Mouse (Mus musculus): ENCODE results near the gene Stk19.

Stk19 gene

DNA sequence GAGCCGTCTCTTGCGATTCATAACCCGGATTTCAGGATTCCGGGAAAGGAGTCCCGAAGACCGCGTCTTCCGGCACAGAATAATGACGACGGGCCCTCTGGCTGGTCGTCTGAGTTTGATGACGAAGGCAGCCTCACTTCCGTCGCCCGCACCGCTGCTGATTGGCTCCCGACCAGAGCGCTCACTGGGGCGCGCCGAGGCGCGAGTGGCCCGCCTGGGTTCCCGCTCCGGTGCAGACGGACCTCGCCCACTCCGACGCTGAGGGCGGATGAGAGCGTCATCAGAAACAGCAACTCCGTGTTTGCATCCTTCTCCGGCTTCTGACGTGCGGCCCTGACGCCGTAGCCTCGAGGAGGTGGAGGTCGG, at the start of gene Stk19, which contains the start of gene Dxo:
TSS of gene Stk19 (minus strand) at position 90 of the 366 bp plus-strand sequence.
TSS of gene Dxo (plus strand) at position 164 of the 366 bp plus-strand sequence.
- ATAC-seq (ENCODE audit: low TSS enrichment): peak; percentile 91

DNA sequence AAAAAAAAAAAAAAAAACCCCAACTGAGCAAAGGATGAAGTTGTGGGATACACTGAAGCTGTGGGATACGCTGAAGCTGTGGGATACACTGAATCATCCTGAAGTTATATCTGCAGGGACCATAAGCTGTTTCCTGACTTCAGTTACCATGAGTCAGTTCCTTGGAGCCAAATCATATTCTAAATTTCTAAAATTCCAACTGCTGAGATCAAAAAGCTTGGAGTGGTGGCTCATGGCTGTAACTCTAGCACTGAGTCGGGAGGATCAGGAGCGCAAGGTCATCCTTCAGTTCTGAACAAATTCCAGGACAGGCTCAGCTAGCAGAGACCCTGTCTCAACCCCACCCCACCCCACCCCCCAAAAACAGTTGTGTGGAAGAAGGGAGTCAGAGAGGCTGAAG, 48.9 kb upstream of the Stk19 start:
- no peak for ATAC-seq (ENCODE audit: low TSS enrichment)

DNA sequence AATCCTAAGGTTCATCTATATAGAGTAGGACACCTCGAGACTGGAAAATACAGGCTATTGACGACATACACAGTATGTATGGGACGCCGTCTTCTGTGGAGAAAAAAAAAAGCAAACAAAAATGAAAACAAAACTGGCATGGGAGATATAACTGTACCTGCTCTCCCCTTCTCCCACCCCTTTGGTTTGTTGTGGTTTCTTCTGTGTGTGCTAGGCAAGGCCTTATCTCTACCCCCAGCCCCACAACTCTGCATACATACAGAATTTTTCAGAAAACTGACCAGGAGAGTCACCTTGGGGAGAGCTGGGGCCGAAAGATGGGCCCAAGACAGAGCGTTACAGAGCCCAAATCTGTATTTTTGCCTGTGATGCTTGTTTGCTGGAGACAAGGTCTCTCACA, 48.0 kb upstream of the Stk19 start:
- ATAC-seq (ENCODE audit: low TSS enrichment): no peak

DNA sequence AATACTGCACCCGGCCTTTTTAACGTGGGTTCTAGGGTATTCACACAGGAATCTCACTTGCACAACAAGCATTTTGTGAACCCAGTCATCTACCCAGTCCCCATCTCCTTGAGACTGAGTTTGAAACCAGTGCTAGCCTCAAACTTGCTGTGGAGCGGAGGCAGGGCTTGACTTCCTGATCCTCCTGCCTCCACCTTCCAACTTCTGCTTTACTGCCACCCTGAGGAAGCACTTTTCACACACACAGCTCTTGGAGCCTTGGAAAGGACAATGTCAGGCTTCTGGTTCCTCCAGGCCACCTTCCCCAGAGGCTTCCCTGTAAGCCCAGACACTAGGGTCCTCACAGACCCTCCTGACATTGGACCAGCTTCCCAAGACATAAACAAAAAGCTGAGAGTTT, 46.6 kb upstream of the Stk19 start:
- ATAC-seq (ENCODE audit: low TSS enrichment): no peak

DNA sequence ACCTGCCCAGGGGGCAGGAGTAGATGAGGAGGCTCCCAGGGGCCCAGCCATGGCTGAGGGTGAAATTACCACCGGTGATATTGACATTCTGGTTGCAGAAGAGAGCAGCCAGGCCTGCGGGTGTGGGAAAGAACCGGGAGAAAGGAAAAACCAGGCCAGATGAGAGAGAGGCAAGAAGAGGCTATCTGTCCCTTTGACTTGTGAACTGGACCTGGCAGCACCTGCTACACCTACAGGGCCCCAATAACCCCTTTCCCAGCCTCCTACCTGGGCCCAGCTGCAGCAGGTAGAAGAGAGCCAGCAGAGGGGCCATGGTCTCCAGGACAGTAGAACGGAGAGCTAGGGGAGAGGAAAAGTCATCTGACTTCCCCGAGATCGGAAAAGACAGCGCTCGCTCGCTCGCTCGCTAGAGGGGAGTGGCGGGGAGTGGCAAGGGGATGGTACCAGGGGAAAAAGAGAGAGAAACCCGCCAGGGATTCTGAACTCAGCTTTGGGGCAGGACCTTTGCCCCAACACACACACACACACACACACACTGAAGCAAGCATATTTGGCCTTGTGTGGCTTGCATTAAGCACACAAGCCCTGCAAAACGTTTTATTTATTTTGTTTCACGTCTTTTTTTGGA, 45.1 kb upstream of the Stk19 start, which contains the start of gene Gm20547:
TSS of gene Gm20547 (minus strand) at position 360 of the 628 bp plus-strand sequence.
- no peak for ATAC-seq (ENCODE audit: low TSS enrichment)

DNA sequence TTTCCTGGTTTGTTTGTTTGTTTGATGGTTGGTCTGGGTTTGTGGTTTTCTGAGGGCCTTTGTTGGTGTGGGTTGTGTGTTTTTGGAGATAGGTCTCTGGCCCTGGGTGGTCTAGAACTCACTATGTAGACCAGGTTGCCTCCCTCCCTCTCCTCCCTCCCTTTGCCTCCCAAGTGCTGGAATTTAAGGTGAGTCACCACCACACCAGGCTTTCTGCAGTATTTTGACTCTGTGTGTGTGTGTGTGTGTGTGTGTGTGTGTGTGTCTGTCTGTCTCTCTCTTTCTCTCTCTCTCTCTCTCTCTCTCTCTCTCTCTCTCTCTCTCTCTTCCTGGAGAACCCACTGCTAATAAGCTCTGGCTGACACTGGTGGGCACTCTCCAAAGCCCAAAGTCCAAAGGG, 44.4 kb upstream of the Stk19 start:
- ATAC-seq (ENCODE audit: low TSS enrichment): no peak

DNA sequence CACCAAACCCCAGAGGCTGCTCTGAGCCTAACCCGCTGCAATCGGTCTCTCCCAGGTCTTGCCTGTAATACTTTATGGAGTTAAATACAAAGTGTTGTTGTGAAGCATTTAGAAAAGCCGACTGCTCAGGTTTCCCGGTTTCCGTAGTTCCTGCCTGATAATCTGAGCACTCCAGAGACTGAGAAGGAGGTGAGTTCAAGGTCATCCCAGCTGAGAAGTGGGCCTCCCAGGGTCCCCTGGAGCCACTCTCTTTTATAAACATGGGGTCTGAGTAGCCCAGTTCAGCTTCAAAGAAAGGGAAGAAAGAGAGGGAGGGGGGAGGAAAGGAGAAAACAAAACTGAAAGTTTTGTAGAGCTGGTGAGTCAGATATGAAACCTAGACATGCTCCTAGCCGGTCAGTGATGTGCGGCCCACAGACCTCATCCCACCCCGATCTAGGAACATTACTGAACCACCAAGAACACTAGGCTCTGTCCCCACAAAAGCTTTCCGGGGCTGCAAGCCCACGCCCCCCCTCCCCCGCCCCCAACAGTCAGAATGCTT, 42.7 kb upstream of the Stk19 start, which contains the start of gene Zbtb12:
TSS of gene Zbtb12 (plus strand) at position 148 of the 544 bp plus-strand sequence.
- no peak for ATAC-seq (ENCODE audit: low TSS enrichment)

DNA sequence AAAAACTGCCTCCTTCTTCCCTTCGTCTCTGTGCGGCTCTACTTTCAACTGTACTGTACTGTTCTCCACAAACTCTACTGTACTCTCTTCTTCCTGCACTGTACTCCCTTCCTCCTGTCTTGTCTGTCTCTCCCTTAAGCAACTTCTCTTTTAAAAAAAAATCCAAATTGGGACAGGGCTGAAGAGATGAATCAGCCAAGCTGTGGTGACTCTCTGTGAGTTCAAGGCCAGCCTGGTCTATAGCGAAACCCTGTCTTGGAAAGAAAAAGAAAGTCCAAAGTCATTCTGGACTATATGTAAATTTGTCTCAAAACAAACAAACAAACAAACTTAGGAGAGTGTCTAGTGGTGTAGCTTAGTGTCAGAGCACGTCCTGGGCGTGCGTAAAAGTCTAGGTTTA, 37.6 kb upstream of the Stk19 start:
- ATAC-seq (ENCODE audit: low TSS enrichment): no peak

DNA sequence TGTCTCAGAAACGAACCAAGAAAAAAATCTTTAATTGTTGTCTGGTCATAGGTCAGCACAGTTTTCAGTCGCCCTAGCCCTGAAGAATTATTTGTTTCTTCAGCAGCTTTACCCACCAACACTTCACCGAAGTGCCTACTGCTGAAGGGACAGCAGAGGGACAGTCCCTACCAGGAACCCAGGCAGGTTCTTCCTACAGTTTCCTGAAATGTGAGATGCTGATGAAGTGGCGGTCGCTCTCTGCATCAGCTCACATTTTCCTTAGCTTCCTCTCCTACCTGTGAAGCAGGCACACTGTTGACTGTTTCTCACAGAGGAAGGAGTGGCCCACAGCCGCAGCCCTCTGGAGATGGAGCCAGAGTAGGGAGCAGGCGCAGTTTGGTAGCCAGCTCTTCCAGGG, 29.2 kb upstream of the Stk19 start:
- no peak for ATAC-seq (ENCODE audit: low TSS enrichment)

DNA sequence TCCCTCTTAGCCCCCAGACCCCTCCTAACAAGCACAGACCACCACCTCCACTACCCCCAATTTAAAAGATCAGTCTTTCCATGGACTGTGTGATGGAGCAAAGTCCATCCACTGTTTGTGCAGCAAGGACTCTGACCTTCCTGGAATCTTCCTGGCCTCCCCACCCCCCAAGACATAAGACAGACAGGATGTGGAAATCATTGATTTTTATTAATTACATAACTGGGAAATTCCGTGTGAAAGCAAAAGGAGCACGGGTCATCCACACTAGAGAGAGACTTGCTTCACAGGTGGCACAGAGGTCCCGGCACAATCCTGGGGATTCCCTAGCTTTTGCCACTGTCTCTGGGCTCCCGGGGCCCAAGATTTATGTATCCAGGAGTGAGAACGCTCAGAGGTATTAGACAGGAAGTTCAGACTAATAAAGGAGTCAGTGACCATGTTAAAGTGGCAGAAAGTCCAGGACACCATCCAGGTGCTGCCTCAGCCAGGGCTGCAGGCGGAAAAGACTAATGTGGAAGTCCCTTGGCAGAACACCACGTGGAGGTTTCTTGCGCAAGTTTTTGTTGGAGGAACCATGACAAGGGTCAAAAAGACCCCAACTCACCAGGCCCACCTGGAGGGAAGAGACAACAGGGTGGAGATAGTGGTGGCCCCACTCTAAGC, 25.8 kb upstream of the Stk19 start, which contains the start of gene Cfb:
TSS of gene Cfb (minus strand) at position 103 of the 666 bp plus-strand sequence.
- ATAC-seq (ENCODE audit: low TSS enrichment): no peak

DNA sequence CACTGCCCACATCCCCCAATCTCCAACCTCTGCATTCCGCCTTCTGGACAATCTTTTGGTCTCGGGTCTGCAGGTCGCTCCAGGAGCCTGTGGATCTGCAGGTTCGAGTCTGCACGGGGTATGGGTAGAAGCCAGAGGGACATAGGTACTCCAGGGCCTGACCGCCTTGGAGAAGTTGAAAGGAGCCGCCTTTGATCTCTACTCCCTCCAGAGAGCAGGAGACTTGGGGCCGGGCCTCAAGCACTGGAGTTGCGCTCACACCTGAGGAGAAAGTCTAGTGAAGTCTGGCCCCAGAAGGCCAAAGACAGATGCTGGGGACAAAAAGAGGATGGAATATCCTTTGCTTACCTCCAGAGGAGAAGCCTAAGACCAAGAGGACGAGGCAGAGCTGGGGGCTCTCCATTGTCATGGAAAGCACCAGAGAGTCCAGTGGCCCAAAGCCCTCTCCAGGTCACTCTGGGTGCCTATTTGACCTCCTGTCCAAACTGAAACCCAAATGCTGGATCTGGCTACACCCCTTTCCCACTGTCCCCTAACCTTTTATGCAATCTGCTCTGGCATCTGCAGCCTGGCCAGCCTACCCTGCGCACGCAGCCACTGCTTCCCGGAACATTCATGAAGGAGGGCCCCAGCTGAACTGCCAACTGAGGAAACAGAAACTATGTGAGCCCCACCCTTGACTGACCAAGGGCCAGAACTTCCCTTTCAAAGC, 25.1 kb upstream of the Stk19 start:
- ATAC-seq (ENCODE audit: low TSS enrichment): no peak

DNA sequence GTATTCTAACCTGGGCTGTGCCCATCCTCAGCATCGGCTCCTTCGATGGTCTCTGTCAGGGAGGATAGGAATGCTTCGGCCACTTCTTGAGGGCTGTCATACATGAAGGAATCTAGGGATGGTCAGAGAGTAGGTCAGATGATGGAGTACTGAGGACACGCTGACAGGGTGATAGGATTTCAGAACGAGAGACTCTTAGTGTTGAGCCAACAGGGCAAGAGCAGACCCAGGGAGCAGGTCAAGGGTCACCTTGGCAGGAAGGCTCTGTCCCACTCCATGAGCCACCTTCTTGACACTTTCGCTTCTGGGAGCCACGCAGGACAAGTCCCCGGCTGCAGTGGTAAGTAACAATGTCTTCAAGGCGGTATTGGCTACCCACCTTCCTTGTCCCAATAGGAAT, 23.8 kb upstream of the Stk19 start:
- no peak for ATAC-seq (ENCODE audit: low TSS enrichment)

DNA sequence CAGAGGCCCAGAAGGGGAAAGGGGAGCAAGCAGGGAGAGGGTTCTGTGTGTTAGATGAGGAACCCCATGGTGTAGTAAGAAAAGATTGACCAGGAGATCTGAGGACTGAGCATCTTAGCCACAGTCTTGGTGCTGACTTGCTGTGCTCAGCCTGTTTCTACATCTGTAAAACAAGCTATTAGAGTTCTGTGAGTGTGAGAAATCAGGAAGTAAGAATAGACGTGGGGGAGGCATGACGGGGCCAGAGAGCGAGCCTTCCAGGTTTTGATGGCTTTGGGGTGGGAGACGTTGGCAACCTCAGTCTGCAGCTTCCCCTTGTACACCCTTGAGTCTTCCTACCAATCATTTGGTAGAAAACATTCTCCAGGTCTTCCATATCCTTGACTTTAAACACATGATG, 21.9 kb upstream of the Stk19 start:
- no peak for ATAC-seq (ENCODE audit: low TSS enrichment)

DNA sequence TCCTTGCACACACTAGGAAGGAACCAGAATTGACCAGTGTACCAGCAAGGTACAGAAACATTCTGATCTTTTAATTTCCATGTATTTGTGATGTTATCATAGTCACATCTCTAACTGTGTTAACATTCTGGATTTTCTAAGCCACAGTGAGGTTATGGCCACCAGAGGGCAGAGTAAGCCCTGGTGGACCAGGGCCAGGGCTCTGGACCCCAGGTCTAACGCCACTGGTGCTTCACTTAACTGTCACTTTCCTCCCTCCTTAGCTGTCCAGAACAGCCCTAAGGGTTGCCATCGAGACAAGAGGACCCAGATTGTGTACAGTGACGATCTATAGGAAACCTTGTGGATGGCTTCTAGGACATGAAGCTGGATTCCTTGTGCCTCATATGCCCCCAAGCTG, 19.1 kb upstream of the Stk19 start:
- no peak for ATAC-seq (ENCODE audit: low TSS enrichment)

DNA sequence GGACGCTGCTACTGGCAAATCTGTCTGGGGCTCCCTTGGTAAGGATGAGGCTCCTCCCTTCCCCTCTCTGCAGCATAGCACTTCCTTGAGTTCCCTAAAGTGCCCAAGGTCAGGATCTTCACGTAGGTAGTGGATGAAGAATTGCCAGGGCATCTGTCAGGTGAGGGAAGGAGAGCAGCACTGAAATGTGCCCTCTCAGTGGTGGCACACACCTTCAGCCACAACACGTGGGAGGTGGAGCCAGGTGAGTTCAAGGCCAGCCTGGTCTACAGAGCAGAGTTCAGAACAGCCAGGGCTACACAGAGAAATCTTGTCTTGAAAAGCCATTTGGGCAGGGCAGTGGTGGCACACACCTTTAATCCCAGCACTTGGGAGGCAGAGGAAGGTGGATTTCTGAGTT, 18.0 kb upstream of the Stk19 start:
- ATAC-seq (ENCODE audit: low TSS enrichment): no peak

DNA sequence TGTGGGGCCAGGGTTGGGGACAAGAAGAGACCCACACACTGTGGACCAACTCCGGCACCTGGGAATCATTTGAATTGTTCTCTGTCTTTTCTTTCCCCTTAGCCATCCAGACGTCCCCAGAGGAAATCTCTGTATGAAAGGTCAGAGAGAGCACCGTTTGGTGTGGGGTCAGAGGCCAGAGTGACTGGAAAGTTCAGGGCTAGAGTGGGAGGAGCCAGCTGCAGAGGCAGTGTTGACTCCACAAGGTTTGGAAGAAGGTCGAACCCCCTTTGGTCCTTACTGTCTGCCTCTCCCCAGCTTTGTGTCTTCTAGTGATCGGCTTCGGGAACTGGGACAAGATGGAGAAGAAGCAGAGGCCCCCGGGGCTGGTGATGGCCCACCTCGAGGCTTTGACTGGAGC, 16.8 kb upstream of the Stk19 start:
- ATAC-seq (ENCODE audit: low TSS enrichment): no peak

DNA sequence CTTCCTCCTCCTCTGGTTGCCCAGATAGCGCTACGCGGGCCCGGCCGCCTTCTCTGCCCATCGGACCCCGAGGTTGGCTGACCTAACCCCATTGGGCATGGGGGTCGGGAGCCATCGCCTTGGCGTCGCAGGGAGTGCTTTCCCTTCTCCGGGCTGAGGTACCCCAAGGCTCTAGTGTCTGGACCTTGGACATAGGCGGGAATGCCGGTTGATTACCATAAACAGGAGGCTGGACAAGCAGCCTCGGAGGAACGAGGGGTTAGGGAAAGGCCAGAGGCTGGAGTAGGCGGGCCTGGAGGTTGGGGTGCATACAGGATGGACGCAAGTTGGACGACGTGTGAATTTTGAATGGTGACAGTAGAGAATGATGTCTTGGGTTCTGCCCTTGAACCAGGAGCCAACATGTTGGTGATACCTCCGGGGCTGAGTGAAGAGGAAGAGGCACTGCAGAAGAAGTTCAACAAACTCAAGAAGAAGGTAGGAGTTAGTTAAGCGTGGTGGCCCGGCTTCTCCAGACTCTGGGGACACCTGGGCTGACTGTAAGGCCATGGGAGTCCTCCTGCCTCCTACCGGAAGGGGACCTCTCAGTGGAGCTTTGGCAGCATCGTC, 13.9 kb upstream of the Stk19 start:
- ATAC-seq (ENCODE audit: low TSS enrichment): peak; percentile 8; the same call in 1 of the 2 replicates

DNA sequence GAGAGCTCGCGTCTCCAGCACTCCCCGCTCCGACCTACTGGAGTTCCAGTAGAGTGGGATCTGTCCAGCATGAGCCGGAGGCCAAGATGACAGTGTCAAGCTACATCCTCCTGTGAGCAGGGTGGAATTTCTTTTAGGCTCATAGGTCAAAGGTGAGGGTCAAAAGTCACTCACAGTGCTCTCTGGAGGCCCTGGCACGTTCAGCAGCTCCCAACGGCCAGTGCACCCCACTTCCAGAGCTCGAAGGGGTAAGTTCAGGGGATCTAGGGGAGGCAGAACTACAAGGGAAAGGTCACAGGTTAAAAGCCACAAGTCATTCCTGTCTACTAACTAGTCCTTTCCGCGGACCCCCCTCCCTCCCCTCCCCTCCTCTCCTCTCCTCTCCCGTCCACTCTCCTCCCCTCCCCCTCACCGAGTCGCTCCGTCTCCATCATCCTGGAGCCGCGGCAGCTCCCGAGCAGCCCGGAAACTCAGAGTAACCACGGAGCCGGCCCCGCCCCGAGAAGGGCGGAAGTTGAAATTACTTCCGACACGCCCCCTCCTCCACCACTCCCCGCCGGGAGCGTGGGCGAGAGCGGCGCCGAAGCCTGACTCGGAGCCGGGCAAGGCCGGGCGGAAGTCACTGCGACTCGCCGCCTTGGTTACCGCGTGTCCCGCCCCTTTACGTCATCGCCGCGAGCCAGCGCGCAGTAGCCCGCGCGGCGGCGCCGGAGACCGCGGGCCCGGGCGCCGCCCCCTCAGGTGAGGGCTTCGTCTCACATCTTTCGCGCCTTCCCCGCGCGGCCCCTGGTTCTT, 13.2 kb upstream of the Stk19 start, which contains the start of the genes Skiv2l and Nelfe:
TSS of gene Skiv2l (minus strand) at position 489 of the 795 bp plus-strand sequence.
TSS of gene Nelfe (plus strand) at position 670 of the 795 bp plus-strand sequence.
- ATAC-seq (ENCODE audit: low TSS enrichment): peak; percentile 98

DNA sequence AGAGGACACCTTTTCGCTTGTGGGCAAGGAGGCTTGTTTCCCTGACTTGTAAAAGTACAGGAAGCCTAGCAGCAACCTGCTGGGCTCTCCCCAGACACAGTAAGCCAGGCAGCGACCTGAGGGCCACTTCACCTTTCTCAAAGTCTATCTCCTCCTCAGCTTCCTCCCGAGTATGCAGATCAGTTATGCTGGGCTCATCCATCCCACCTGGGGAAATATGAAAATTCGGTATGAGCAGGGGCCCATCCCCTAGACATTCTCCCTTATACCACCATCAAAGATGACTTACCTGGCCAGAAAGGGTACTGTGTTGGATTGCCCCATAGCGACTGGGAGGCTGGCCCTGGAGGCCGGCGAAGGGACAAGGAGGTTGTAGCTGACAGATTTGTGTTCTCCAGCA, 10.9 kb upstream of the Stk19 start:
- no peak for ATAC-seq (ENCODE audit: low TSS enrichment)

DNA sequence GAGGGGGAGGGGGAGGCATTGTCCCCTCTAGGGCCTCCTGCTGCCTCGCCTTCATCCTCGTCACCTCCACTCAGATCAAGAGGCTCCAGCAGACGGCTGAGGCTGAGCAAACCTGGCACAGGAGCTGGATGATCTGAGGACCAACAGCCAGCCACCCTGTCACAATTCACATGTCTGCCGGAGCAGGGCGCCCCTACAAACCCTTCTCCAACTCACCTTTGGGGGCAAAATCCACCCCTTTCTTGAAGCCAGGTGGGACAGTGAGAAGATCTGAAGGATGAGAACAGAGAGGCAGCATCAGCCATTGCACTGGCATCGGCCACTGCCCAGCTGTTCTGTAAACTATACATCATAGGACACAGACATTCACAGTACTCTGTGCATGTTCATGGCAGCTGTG, 10.4 kb upstream of the Stk19 start:
- no peak for ATAC-seq (ENCODE audit: low TSS enrichment)

DNA sequence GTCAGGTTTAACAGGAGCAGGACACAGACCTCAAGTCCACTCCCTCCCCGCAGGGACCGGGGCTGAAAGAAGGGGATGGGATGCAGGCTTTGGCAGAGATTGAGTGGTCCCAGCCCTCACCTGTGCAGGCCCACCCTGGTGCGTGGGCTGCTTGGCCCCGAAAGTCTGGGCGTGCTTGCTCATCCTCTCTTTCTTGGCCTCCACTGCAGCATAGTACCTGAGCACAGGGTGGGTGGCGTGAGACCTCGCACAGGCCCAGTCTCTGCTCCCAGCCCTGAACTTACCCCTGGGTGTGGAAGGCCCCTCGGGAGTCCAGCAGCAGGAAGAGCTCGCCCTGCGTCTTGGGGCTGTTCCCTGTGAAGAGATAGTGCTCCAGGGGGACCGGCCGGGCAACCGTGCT, 8.1 kb upstream of the Stk19 start:
- no peak for ATAC-seq (ENCODE audit: low TSS enrichment)

Data from frontal cortex, adult (tissue).